Comparison of ENCODE assay signal across 13 mouse cellular contexts in the genomic region with DNA sequence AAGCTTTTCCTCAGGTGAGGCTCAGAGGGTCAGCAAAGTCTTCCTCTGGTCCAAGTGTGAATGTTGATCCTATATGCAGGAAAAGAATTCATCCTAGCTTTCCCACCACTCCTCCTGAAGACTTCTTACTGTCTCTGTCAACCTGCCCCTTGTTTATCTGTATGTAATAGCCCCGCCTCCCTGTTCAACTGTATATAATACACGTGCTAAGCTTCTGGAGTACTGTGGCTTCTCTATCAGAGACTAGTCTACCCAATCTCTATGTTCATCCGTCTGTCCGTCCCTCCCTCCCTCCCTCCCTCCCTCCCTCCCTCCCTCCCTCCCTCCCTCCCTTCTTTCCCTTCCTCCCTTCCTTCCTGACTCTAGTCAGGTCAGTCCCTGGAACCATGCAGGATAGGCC.
"Had no signal": no experiment of that assay in that cellular context is flagged by ENCODE, and none has a peak within 500 bp of the region (broad histone marks: within the 10 kb centered on the region; RNA-seq: fewer than 3 reads in every experiment).

No protein-coding gene starts in this region.

- H3K4me1 ChIP-seq: limb, embryonic 10.5 days; limb, embryonic 13.5 days had no signal

- DNase-seq: kidney, adult 2 months; kidney, postnatal 25 days; lung, adult 2 months; lung, postnatal 14 days; lung, postnatal 4 days; thymus, adult 18-20 months; thymus, postnatal 36 days had no signal

- H3K9ac ChIP-seq: limb, embryonic 13.5 days; midbrain, embryonic 13.5 days had no signal

- H3K27me3 ChIP-seq: limb, embryonic 13.5 days; midbrain, embryonic 13.5 days had no signal

- H3K9me3 ChIP-seq: limb, embryonic 10.5 days; limb, embryonic 13.5 days; midbrain, embryonic 10.5 days; midbrain, embryonic 13.5 days had no signal

- ATAC-seq: intestine, postnatal 0 days; midbrain, embryonic 13.5 days had no signal

- H3K4me3 ChIP-seq: limb, embryonic 10.5 days; limb, embryonic 13.5 days; midbrain, embryonic 10.5 days; midbrain, embryonic 13.5 days had no signal

- H3K4me2 ChIP-seq: limb, embryonic 13.5 days; midbrain, embryonic 13.5 days had no signal

- H3K36me3 ChIP-seq: limb, embryonic 10.5 days; limb, embryonic 13.5 days; midbrain, embryonic 10.5 days; midbrain, embryonic 13.5 days had no signal

- H3K27ac ChIP-seq: kidney, postnatal 0 days; limb, embryonic 10.5 days; limb, embryonic 13.5 days; midbrain, embryonic 10.5 days; midbrain, embryonic 13.5 days had no signal
